Mouse (Mus musculus) liver, postnatal 0 days (tissue): ENCODE data around the gene Apba2. TPM values are rescaled to one million over a fixed set of nuclear protein-coding genes. Genes with fewer than 3 reads are reported as not detected.

ENCODE experiments used
- ATAC-seq: fragments of 200-750 bp; cut with Nextera tagmentation; 2 replicates; pipeline ENCODE4 v1.8.0; 2017; ENCODE audit warnings: mild to moderate bottlenecking, moderate library complexity
- DNase-seq: peaks from one replicate; pipeline ENCODE4 v3.0.0-alpha.2; 2016
- H3K27ac ChIP-seq: fragments of 300-500 bp; sonication (generic); 2 replicates; pipeline ENCODE4 v1.5.1; 2014; ENCODE audit warnings: antibody characterized with exemption, moderate library complexity, mild to moderate bottlenecking, low read depth
- H3K27me3 ChIP-seq: fragments of 300-500 bp; sonication (generic); 2 replicates; pipeline ENCODE4 v1.6.1; 2014; ENCODE audit warnings: low read length, control low read depth, mixed read lengths; ENCODE audit not compliant: insufficient read depth
- H3K36me3 ChIP-seq: fragments of 300-500 bp; sonication (generic); replicated peaks from 2 replicates; pipeline ENCODE4 v1.6.1; 2014; ENCODE audit warnings: mild to moderate bottlenecking, control low read depth, low read length, moderate library complexity, mixed read lengths; ENCODE audit not compliant: insufficient read depth
- H3K4me1 ChIP-seq: fragments of 300-500 bp; sonication (generic); 2 replicates; pipeline ENCODE4 v1.6.1; 2014; ENCODE audit warnings: antibody characterized with exemption, mild to moderate bottlenecking, control low read depth; ENCODE audit not compliant: insufficient read depth
- H3K4me2 ChIP-seq: fragments of 300-500 bp; sonication (generic); 2 replicates; pipeline ENCODE4 v1.6.1; 2014; ENCODE audit warnings: low read depth, mild to moderate bottlenecking, low read length, moderate library complexity, mixed read lengths
- H3K4me3 ChIP-seq: fragments of 300-500 bp; sonication (generic); 2 replicates; pipeline ENCODE4 v1.5.1; 2014; ENCODE audit warnings: low read depth, low read length
- H3K9ac ChIP-seq: fragments of 300-500 bp; sonication (generic); replicated peaks from 2 replicates; pipeline ENCODE4 v1.6.1; 2014; ENCODE audit warnings: mild to moderate bottlenecking, moderate library complexity
- H3K9me3 ChIP-seq: fragments of 300-500 bp; sonication (generic); 2 replicates; pipeline ENCODE4 v1.6.1; 2016; ENCODE audit warnings: mild to moderate bottlenecking, control low read depth, low read length, mixed read lengths
- CTCF ChIP-seq: sonication (generic); IDR thresholded peaks from 2 replicates; pipeline ENCODE4 v1.5.1; 2016; ENCODE audit warnings: antibody characterized with exemption, low read depth
- EP300 ChIP-seq: IDR thresholded peaks from 2 replicates; pipeline ENCODE4 v1.6.1; 2016; ENCODE audit warnings: antibody characterized with exemption, low read depth, mild to moderate bottlenecking
- WGBS: fragments of 180-500 bp; shearing (Covaris S2); extraction: QIAGEN DNeasy Blood & Tissue Kit; methylation state at CpG from one replicate; pipeline ENCODE4 v1.1.7; 2014; ENCODE audit not compliant: insufficient replicate concordance; 5-methylcytosine and 5-hydroxymethylcytosine counted together
- polyA plus RNA-seq: library from polyadenylated mRNA; unstranded; fragments of >200 nt; fragmentation: Nextera tagmentation; extraction: Ambion mirVana; gene quantifications from 2 replicates; pipeline ENCODE4 v1.2.1, GENCODE M21; 2015

The Apba2 gene
- polyA plus RNA-seq, 1 experiment from 2014 or later = not detected

- ATAC-seq = no peak
- TF ChIP-seq CTCF (0 out of 2 replicates have a peak, but pooled peaks have one; percentile 23), EP300 (no peak)
- no peaks in the 10 kb centered on the region for H3K4me1 ChIP-seq
- DNase-seq = no peak
- no peak overlapping the region for H3K27ac ChIP-seq
- H3K9ac ChIP-seq = no peak overlapping the region
- H3K4me2 ChIP-seq = no peak overlapping the region
- WGBS = 39% methylated on average over 10 of the region's 10 CpGs
- H3K27me3 ChIP-seq = no peaks in the 10 kb centered on the region
- H3K36me3 ChIP-seq = no peaks in the 10 kb centered on the region
- H3K9me3 ChIP-seq = no peaks in the 10 kb centered on the region
- H3K4me3 ChIP-seq = no peak overlapping the region
These were observed 272.0 kb downstream of the Apba2 start for GRCm38 (mm10) chr7:64773465-64773864.

- WGBS = 74% methylated on average over 13 of the region's 13 CpGs
- Histone ChIP-seq H3K4me2 (no peak overlapping the region), H3K27ac (no peak overlapping the region), H3K9me3 (no peaks in the 10 kb centered on the region), H3K4me3 (no peak overlapping the region), H3K36me3 (no peaks in the 10 kb centered on the region), H3K27me3 (no peaks in the 10 kb centered on the region), H3K9ac (no peak overlapping the region), H3K4me1 (no peaks in the 10 kb centered on the region)
- no peak for ATAC-seq
- DNase-seq = no peak
- TF ChIP-seq EP300 (no peak), CTCF (no peak)
These were observed 275.4 kb downstream of the Apba2 start for GRCm38 (mm10) chr7:64776708-64777489.

- whole genome bisulfite sequencing = 55% methylated on average over 4 of the region's 4 CpGs
- no peak overlapping the region for H3K4me3 ChIP-seq
- no peaks in the 10 kb centered on the region for H3K36me3 ChIP-seq
- no peak overlapping the region for H3K9ac ChIP-seq
- H3K9me3 ChIP-seq = no peaks in the 10 kb centered on the region
- DNase-seq (no peak), ATAC-seq (no peak)
- no peak overlapping the region for H3K27ac ChIP-seq
- H3K27me3 ChIP-seq = no peaks in the 10 kb centered on the region
- no peak for TF ChIP-seq CTCF
- TF ChIP-seq EP300 = no peak
- no peaks in the 10 kb centered on the region for H3K4me1 ChIP-seq
- no peak overlapping the region for H3K4me2 ChIP-seq
These were observed 278.0 kb downstream of the Apba2 start for GRCm38 (mm10) chr7:64779501-64779900.

GRCm38 (mm10) chr7:64785040-64785439, 283.5 kb downstream of the Apba2 start:
- no peak for TF ChIP-seq EP300
- TF ChIP-seq CTCF = no peak
- no peaks in the 10 kb centered on the region for H3K4me1 ChIP-seq
- ATAC-seq (no peak), DNase-seq (no peak)
- no peak overlapping the region for H3K27ac ChIP-seq
- no peaks in the 10 kb centered on the region for H3K36me3 ChIP-seq
- no peaks in the 10 kb centered on the region for H3K9me3 ChIP-seq
- no peak overlapping the region for H3K4me3 ChIP-seq
- WGBS = 63% methylated on average over 3 of the region's 3 CpGs
- no peak overlapping the region for H3K9ac ChIP-seq
- no peak overlapping the region for H3K4me2 ChIP-seq
- no peaks in the 10 kb centered on the region for H3K27me3 ChIP-seq

DNA sequence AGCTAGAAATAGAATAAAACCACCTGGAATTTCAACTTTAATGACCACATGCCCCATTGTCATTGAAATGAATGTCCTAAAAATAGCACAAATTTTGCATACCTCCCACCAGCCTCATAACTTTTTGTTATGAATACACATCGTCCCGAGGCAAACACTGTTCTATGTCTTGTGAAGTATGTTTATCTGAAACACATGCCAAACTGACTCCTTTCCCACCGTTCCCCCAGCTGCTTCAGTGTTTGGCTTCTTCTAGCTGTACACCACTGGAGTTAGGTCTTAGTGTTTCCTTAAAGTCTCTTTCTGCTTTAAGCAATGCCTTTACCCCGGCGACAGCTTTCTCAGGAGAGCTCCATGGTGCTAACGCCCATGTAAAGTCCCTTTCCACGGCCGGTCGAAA, 289.6 kb downstream of the Apba2 start:
- TF ChIP-seq EP300 (no peak), CTCF (no peak)
- Histone ChIP-seq H3K27me3 (no peaks in the 10 kb centered on the region), H3K9me3 (no peaks in the 10 kb centered on the region), H3K4me3 (no peak overlapping the region), H3K27ac (no peak overlapping the region), H3K9ac (no peak overlapping the region), H3K4me2 (no peak overlapping the region), H3K4me1 (no peaks in the 10 kb centered on the region), H3K36me3 (no peaks in the 10 kb centered on the region)
- DNase-seq (no peak), ATAC-seq (no peak)
- WGBS = 81% methylated on average over 9 of the region's 9 CpGs

GRCm38 (mm10) chr7:64792031-64792430, 290.5 kb downstream of the Apba2 start:
- H3K27ac ChIP-seq = no peak overlapping the region
- no peak overlapping the region for H3K4me3 ChIP-seq
- DNase-seq = no peak
- no peaks in the 10 kb centered on the region for H3K9me3 ChIP-seq
- H3K4me2 ChIP-seq = no peak overlapping the region
- no peaks in the 10 kb centered on the region for H3K27me3 ChIP-seq
- 54% methylated on average over 8 of the region's 8 CpGs for WGBS
- H3K4me1 ChIP-seq = no peaks in the 10 kb centered on the region
- H3K36me3 ChIP-seq = no peaks in the 10 kb centered on the region
- no peak overlapping the region for H3K9ac ChIP-seq
- TF ChIP-seq EP300 (no peak), CTCF (no peak)
- no peak for ATAC-seq

- H3K4me2 ChIP-seq = no peak overlapping the region
- no peak overlapping the region for H3K9ac ChIP-seq
- H3K4me1 ChIP-seq = no peaks in the 10 kb centered on the region
- no peak overlapping the region for H3K27ac ChIP-seq
- no peak for DNase-seq
- WGBS = 73% methylated on average over 6 of the region's 6 CpGs
- no peak for ATAC-seq
- H3K4me3 ChIP-seq = no peak overlapping the region
- no peaks in the 10 kb centered on the region for H3K9me3 ChIP-seq
- H3K27me3 ChIP-seq = no peaks in the 10 kb centered on the region
- H3K36me3 ChIP-seq = no peaks in the 10 kb centered on the region
- TF ChIP-seq EP300 = no peak
- TF ChIP-seq CTCF = no peak
These were observed 294.0 kb downstream of the Apba2 start for GRCm38 (mm10) chr7:64795554-64795953.

Other genes starting within 250 kb of the Apba2 start
- 5.2 and 6.9 TPM in 2 replicates for gene Mtmr10, start 214.1 kb upstream of the Apba2 start, polyA plus RNA-seq
- 1.5 and 1.6 TPM in 2 replicates for gene Fan1, start 127.6 kb upstream of the Apba2 start, polyA plus RNA-seq
- gene Mphosph10, start 109.4 kb upstream of the Apba2 start, polyA plus RNA-seq = 17.0 and 17.6 TPM in 2 replicates
- 101 and 118 TPM in 2 replicates for gene Mcee, start 109.1 kb upstream of the Apba2 start, polyA plus RNA-seq